Mouse (Mus musculus) C2C12 (cell line): ENCODE measurements at regions not wholly inside any gene's neighbourhood (a gene's known extent, or its start where the extent isn't known, plus 50 kb on each side); places are given as distances from the start of the nearest gene placed in this dataset.

Source experiments
- CEBPB ChIP-seq: IDR thresholded peaks from one replicate; pipeline ENCODE4 v1.6.1; 2011; ENCODE audit warnings: low read depth, mild to moderate bottlenecking, control low read depth, moderate library complexity
- CTCF ChIP-seq: IDR thresholded peaks from one replicate; pipeline ENCODE4 v1.5.1; 2011; ENCODE audit not compliant: control insufficient read depth, insufficient read depth, insufficient read length
- MAX ChIP-seq: IDR thresholded peaks from one replicate; pipeline ENCODE4 v1.6.1; 2011; ENCODE audit warnings: mild to moderate bottlenecking, control low read depth
- MYOD1 ChIP-seq: IDR thresholded peaks from one replicate; pipeline ENCODE4 v1.6.1; 2011; ENCODE audit warnings: low read depth; ENCODE audit not compliant: control insufficient read depth, insufficient read length
- MYOG ChIP-seq: IDR thresholded peaks from one replicate; pipeline ENCODE4 v1.6.1; 2011; ENCODE audit not compliant: control insufficient read depth, insufficient read length; ENCODE audit errors: extremely low read depth

DNA sequence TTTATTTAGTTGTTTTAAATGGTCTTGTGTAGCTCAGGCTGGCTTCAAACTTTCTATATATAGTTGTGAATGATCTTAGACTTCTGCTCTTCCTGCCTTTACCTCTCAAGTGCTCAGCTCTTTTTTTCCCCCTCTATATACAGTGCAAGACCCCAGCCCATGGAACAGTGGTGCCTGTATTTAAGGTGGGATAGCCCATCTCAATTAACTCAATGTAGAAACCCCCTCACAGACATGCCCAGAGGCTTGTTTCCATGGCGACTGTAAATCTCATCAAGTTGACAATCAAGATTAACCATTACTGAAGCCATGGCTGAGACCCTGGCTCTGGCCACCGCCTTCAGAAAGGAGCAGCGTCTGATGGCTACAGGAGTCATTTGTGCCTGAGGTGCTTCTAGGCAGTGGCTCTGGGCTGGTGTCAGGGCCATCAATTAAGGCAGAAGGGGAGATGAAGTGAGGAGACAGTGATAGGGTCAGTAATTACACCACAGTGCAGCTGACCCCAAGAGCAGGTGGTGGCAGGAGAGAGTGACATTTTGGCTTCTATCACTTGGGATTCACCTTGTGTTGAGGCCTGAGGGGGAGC, 161.4 kb upstream of the Cxcr4 start:
- TF ChIP-seq CTCF (no peak), MAX (no peak), CEBPB (no peak), MYOG (no peak), MYOD1 (no peak)
